Mouse (Mus musculus): ENCODE data around the gene Rbbp4. TPM values are rescaled to one million over a fixed set of nuclear protein-coding genes. Genes with fewer than 3 reads are reported as not detected.

Gene Rbbp4
- polyA plus RNA-seq (2015; fragmentation: Nextera tagmentation; extraction: Ambion mirVana) = 356 and 390 TPM in 2 replicates

DNA sequence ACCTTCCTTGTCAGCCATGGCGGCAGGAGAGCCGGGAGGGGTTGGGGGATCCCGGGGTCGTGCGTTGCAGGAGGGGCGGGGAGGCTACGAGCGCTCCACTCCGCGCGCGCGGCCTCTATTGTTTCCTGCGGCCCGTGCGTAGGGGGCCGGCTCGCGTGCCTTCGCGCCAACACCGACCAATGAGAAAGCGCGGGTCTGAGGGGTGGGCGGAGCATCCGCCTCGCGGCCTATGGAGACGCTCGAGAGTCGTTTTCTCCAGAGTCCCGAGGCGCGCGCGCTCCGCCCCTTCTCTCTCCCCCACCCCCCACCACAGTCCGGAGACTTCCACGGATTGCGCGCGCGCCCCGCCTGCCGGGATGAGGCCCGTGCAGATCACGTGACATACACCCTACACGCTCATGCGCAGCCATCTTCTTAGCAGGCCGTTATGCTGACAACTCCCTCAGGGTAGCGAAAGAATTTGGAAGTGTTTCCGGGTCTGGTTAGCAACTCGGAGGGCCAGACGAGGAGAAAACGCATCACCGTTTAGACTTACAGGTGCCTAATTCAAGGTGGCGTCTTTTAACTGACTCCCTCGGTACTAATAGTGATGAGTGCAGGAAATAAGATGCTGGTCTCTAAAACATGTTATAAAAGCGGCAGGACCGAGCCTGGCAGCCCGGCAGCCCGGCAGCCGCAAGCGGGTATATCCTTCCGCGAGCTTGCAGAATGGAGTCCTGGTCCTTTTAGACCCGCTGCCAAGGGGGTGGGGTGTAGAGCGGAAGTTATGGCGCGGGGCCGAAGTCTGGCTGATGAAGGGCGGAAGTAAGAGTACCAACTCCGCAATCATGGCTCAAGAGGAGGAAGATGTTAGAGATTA lies at the start of gene Rbbp4, which contains the start of gene Zbtb8os:
Gene Rbbp4 (minus strand): TSS at position 155 of the 859 bp plus-strand sequence.
Gene Zbtb8os (plus strand): TSS at position 480 of the 859 bp plus-strand sequence.
- Histone ChIP-seq H3K9ac (ENCODE audit: low read length) (peak within 1 kb of the TSS; percentile 98), H3K4me1 (replicated peaks; ENCODE audit: control insufficient read depth, insufficient read depth, low read length) (peaks cover 21% of the 10 kb centered on the region), H3K27ac (ENCODE audit: low read length) (peak within 1 kb of the TSS; percentile 100), H3K4me3 (ENCODE audit: low read length) (peak within 1 kb of the TSS; percentile 97), H3K4me2 (ENCODE audit: low read depth, low read length) (peak within 1 kb of the TSS; percentile 86), H3K27me3 (ENCODE audit: control insufficient read depth, insufficient read depth, low read depth, low read length) (no peaks in the 10 kb centered on the region), H3K9me3 (ENCODE audit: control insufficient read depth, low read length) (no peaks in the 10 kb centered on the region), H3K36me3 (ENCODE audit: control insufficient read depth, insufficient read depth, low read length) (peaks cover 6% of the 10 kb centered on the region)
- ATAC-seq (ENCODE audit: low read depth) = peak; percentile 98
- WGBS = under 1% methylated on average over 72 of the region's 73 CpGs

DNA sequence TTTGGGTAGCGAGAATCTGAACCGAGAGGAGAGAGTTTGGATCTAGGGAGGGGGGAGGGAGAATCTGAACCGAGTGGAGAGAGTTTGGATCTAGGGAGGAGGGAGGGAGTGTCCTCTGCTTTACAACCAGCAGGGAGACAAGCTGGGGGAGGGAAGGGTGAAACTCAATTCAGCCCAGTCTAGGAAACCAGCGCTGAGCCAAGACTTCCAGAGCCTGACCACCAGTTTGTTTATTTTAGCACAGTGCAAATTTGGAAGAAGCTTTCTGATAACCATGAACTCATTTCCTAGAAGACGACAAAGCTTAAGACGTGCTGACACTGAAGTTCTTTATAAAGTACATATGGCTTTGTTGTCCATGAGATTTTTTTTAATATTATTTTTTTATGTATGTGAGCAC lies 49.3 kb upstream of the Rbbp4 start:
- Histone ChIP-seq H3K4me2 (ENCODE audit: low read depth, low read length) (0 out of 2 replicates have a peak overlapping the region, but pooled peaks have one; percentile 21), H3K4me3 (ENCODE audit: low read length) (no peak overlapping the region), H3K36me3 (ENCODE audit: control insufficient read depth, insufficient read depth, low read length) (no peaks in the 10 kb centered on the region), H3K4me1 (replicated peaks; ENCODE audit: control insufficient read depth, insufficient read depth, low read length) (peaks cover 12% of the 10 kb centered on the region), H3K27me3 (ENCODE audit: control insufficient read depth, insufficient read depth, low read depth, low read length) (no peaks in the 10 kb centered on the region), H3K27ac (ENCODE audit: low read length) (peak overlapping the region; percentile 89), H3K9ac (ENCODE audit: low read length) (no peak overlapping the region; the same call in 1 of the 2 replicates), H3K9me3 (ENCODE audit: control insufficient read depth, low read length) (no peaks in the 10 kb centered on the region)
- ATAC-seq (ENCODE audit: low read depth) = peak; percentile 96
- 8% methylated on average over 6 of the region's 6 CpGs for WGBS

DNA sequence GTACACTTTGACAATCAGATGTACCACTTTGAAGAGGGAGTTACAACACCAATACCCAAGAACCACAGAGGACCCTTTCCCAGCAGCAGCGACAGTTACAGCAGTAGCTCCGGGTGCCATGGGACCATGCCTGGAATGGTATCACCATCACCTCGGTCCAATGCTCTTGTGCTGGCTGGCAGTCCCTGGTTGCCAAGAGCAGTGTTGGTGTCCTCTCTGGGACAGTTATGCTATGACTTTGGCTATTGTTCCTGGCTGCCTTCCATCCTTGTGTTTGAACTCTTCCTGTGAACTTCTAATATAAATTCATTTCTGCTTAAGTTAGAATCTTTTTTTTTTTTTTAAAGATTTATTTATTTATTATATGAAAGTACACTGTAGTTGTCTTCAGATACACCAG lies 48.4 kb upstream of the Rbbp4 start:
- peak; percentile 35; the same call in 1 of the 2 replicates for ATAC-seq (ENCODE audit: low read depth)
- no peaks in the 10 kb centered on the region for H3K27me3 ChIP-seq (ENCODE audit: control insufficient read depth, insufficient read depth, low read depth, low read length)
- no peaks in the 10 kb centered on the region for H3K36me3 ChIP-seq (ENCODE audit: control insufficient read depth, insufficient read depth, low read length)
- 59% methylated on average over 3 of the region's 3 CpGs for WGBS
- H3K4me3 ChIP-seq (ENCODE audit: low read length) = no peak overlapping the region
- H3K27ac ChIP-seq (ENCODE audit: low read length) = peak overlapping the region; percentile 71
- H3K4me1 ChIP-seq (replicated peaks; ENCODE audit: control insufficient read depth, insufficient read depth, low read length) = peaks cover 12% of the 10 kb centered on the region
- H3K9ac ChIP-seq (ENCODE audit: low read length) = no peak overlapping the region
- no peak overlapping the region for H3K4me2 ChIP-seq (ENCODE audit: low read depth, low read length)
- H3K9me3 ChIP-seq (ENCODE audit: control insufficient read depth, low read length) = no peaks in the 10 kb centered on the region

DNA sequence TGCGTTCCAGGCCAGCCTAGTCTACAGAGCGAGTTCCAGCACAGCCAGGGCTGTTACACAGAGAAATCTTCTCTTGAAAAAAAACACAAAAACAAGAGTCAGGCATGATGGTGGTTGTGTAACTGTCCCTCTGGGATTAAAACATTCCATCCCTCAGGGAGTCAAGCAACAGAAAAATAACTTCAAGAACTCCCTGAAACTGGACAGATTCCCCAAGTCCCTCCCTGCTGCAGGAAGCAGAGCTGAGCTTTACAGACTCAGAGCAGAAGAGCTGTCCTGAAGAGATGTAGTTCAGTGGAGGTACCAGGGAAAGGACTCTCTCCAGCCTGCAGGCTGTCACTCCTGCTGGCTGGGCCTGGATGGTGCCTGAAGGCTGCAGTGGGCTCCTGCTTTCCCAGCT lies 47.3 kb upstream of the Rbbp4 start:
- Histone ChIP-seq H3K27me3 (ENCODE audit: control insufficient read depth, insufficient read depth, low read depth, low read length) (no peaks in the 10 kb centered on the region), H3K27ac (ENCODE audit: low read length) (peak overlapping the region; percentile 55; the same call in 1 of the 2 replicates), H3K36me3 (ENCODE audit: control insufficient read depth, insufficient read depth, low read length) (no peaks in the 10 kb centered on the region), H3K4me3 (ENCODE audit: low read length) (no peak overlapping the region), H3K4me1 (replicated peaks; ENCODE audit: control insufficient read depth, insufficient read depth, low read length) (peaks cover 12% of the 10 kb centered on the region), H3K4me2 (ENCODE audit: low read depth, low read length) (no peak overlapping the region), H3K9ac (ENCODE audit: low read length) (no peak overlapping the region), H3K9me3 (ENCODE audit: control insufficient read depth, low read length) (no peaks in the 10 kb centered on the region)
- no peak for ATAC-seq (ENCODE audit: low read depth)
- WGBS = 94% methylated on average over 2 of the region's 2 CpGs

DNA sequence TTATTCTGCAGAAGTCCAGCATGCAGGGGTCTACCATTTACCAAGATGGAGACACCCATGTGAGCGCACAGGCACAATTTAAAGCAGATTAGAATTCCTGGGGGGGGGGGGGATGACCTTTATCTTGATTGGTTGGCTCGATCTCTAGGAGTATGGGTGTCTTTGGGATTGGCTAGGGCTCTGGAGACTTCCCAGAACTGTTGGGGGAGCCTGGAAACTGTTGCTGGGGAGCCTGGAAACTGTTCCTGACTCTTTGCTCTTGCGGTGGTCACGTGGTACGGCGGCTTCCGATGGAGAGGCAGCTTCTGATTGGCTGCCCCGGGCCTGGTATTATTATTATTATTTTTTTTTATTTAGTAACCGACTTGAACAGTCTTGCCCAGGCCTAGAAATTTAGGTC lies 46.9 kb upstream of the Rbbp4 start:
- H3K4me1 ChIP-seq (replicated peaks; ENCODE audit: control insufficient read depth, insufficient read depth, low read length) = peaks cover 12% of the 10 kb centered on the region
- no peak overlapping the region for H3K4me2 ChIP-seq (ENCODE audit: low read depth, low read length)
- H3K27me3 ChIP-seq (ENCODE audit: control insufficient read depth, insufficient read depth, low read depth, low read length) = no peaks in the 10 kb centered on the region
- no peaks in the 10 kb centered on the region for H3K36me3 ChIP-seq (ENCODE audit: control insufficient read depth, insufficient read depth, low read length)
- ATAC-seq (ENCODE audit: low read depth) = no peak
- no peak overlapping the region for H3K9ac ChIP-seq (ENCODE audit: low read length)
- no peak overlapping the region for H3K27ac ChIP-seq (ENCODE audit: low read length)
- H3K4me3 ChIP-seq (ENCODE audit: low read length) = no peak overlapping the region
- 85% methylated on average over 9 of the region's 9 CpGs for WGBS
- no peaks in the 10 kb centered on the region for H3K9me3 ChIP-seq (ENCODE audit: control insufficient read depth, low read length)

DNA sequence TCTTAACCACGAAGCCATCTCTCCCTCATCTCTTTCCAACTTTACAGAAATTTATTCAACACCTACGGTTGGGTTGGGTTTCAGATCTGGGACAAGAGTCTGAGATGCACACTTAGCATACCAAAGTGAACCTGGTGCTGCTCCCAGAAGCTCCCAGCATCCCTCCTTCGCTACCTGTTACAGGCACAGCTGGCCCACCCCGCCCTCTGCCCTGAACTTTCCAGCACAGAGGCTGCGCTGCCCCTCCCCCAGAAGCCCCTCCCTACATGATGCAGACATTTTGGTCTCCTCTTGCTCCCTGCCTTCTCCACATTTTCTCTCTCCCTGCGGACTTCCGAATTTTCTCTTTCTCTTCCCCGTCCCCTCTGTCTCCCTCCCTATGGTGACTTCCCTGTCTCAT lies 46.0 kb upstream of the Rbbp4 start:
- H3K4me2 ChIP-seq (ENCODE audit: low read depth, low read length) = no peak overlapping the region
- ATAC-seq (ENCODE audit: low read depth) = no peak
- WGBS = 74% methylated on average over 8 of the region's 8 CpGs

DNA sequence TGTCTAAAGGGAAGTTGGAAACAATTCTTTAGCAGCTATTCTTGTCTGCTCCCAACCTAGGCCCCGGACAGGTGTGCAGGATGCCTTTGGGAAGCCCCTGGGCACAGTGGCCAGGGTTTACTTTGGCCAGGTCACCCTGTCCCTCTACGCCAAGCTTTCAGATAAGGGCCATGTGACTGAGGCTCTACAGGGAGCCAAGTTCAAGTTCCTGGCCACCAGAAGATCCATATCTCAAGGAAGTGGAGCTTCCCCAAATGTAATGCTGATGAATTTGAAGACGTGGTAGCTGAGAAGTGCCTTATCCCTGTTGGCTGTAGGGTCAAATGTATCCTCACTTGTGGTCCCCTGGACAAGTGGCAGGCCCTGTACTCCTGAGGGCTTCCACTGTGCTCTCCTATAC lies 44.6 kb upstream of the Rbbp4 start:
- H3K27ac ChIP-seq (ENCODE audit: low read length) = no peak overlapping the region
- WGBS = 74% methylated on average over 3 of the region's 3 CpGs
- no peak for ATAC-seq (ENCODE audit: low read depth)
- H3K27me3 ChIP-seq (ENCODE audit: control insufficient read depth, insufficient read depth, low read depth, low read length) = no peaks in the 10 kb centered on the region
- H3K4me2 ChIP-seq (ENCODE audit: low read depth, low read length) = no peak overlapping the region
- no peak overlapping the region for H3K4me3 ChIP-seq (ENCODE audit: low read length)
- H3K36me3 ChIP-seq (ENCODE audit: control insufficient read depth, insufficient read depth, low read length) = no peaks in the 10 kb centered on the region
- no peak overlapping the region for H3K9ac ChIP-seq (ENCODE audit: low read length)
- H3K4me1 ChIP-seq (replicated peaks; ENCODE audit: control insufficient read depth, insufficient read depth, low read length) = peaks cover 9% of the 10 kb centered on the region
- H3K9me3 ChIP-seq (ENCODE audit: control insufficient read depth, low read length) = no peaks in the 10 kb centered on the region

More for the DNA sequence above, 46.0 kb upstream of the Rbbp4 start:
- Histone ChIP-seq H3K36me3 (ENCODE audit: control insufficient read depth, insufficient read depth, low read length) (no peaks in the 10 kb centered on the region), H3K9ac (ENCODE audit: low read length) (no peak overlapping the region), H3K27me3 (ENCODE audit: control insufficient read depth, insufficient read depth, low read depth, low read length) (no peaks in the 10 kb centered on the region), H3K27ac (ENCODE audit: low read length) (no peak overlapping the region), H3K9me3 (ENCODE audit: control insufficient read depth, low read length) (no peaks in the 10 kb centered on the region), H3K4me3 (ENCODE audit: low read length) (no peak overlapping the region), H3K4me1 (replicated peaks; ENCODE audit: control insufficient read depth, insufficient read depth, low read length) (peaks cover 12% of the 10 kb centered on the region)

DNA sequence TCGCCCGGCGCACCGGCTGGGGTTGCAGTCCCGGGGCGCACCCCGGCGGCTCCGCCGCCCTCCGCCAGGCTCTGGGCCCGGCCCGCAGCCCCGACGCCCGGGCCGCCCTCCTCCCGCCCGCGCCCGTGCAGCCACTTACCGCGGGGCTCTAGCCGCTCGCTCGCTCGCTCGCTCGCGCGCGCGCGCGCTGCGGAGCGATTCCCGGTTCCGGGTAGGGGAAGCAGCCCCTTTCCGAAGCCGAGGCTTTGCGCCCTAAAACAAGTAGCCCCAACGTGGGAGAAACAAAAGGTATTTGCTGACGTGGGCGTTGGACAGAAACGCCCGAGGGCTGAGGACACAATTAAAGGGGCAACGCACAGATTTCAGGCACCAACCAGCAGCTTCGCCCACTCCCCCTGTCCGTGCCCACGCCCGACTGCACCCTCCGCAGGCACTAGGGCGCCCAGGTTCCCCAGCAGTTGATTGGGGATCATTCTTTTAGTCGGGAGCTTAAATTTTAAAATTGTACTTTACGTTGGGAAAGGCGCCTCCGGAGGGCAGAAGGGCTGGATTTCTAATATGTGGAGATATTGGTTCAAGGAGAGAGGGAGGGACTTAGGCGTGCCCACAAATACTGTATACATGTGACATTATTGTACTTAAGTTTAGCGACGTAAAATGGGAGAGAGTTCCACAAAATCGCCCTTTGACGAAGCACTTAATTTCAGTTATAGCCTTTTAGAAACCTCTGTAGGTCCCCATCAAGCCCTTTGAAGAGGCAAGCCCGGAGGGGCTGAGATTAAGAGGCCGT lies 42.6 kb upstream of the Rbbp4 start, which contains the start of gene Zbtb8a:
Gene Zbtb8a (minus strand): TSS at position 516 of the 790 bp plus-strand sequence.
- Histone ChIP-seq H3K9ac (ENCODE audit: low read length) (peak within 1 kb of the TSS; percentile 84), H3K36me3 (ENCODE audit: control insufficient read depth, insufficient read depth, low read length) (no peaks in the 10 kb centered on the region), H3K4me2 (ENCODE audit: low read depth, low read length) (peak within 1 kb of the TSS; percentile 79), H3K27me3 (ENCODE audit: control insufficient read depth, insufficient read depth, low read depth, low read length) (no peaks in the 10 kb centered on the region), H3K9me3 (ENCODE audit: control insufficient read depth, low read length) (no peaks in the 10 kb centered on the region), H3K27ac (ENCODE audit: low read length) (peak within 1 kb of the TSS; percentile 94), H3K4me1 (replicated peaks; ENCODE audit: control insufficient read depth, insufficient read depth, low read length) (peaks cover 6% of the 10 kb centered on the region; the same call in 1 of the 2 replicates), H3K4me3 (ENCODE audit: low read length) (peak within 1 kb of the TSS; percentile 68)
- ATAC-seq (ENCODE audit: low read depth) = peak; percentile 71
- WGBS = under 1% methylated on average over 58 of the region's 65 CpGs
